Mouse (Mus musculus): ENCODE results near the gene Slc5a11.

The Slc5a11 gene

GRCm38 (mm10) chr7:123276568-123276967 is 62.0 kb downstream of the Slc5a11 start:
- in situ Hi-C loops (cut with MboI, MseI): no loop called here

DNA sequence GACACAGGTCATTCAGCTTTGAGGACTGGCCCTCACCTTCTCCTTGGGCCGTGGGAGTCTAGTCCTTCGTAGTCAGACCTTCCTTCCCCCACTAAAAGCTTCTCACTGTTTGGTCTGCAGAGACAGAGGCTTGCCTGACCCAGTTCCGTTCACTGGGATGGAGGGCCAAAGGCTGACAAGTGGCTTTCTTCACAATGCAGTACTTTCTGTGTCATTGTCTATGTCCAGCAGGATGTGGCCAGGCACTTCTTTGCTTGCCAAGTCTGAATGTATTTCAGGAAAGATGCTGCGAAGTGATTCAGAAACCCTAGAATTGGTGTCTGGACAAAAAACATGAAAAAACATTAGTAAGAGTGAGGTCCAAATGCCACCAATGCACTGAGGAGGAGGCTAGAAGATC is 65.2 kb downstream of the Slc5a11 start:
- in situ Hi-C loops (cut with MboI, MseI): no loop called here

- in situ Hi-C loops (cut with MboI, MseI): no loop called here
Observed at GRCm38 (mm10) chr7:123283826-123284225, 69.2 kb downstream of the Slc5a11 start.

DNA sequence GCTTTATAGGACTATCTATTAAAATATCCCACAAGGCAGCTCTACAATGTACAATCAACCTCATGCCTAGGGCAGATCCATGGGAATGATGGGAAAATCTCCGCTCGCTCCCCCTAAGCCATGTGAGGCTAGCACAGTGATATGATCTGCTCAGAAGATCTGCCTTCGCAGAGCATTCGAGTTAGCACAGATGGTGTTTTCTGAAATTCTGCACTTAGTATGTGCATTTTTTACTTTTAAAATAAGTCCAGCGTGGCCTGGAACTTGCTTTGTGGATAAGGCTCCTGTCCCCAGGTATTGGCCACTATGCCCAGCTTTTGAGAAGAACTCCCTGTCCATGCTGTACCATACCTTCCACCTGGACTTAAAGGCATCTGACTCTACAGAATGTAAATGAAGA is 71.3 kb downstream of the Slc5a11 start:
- in situ Hi-C loops (cut with MboI, MseI): no loop called here

DNA sequence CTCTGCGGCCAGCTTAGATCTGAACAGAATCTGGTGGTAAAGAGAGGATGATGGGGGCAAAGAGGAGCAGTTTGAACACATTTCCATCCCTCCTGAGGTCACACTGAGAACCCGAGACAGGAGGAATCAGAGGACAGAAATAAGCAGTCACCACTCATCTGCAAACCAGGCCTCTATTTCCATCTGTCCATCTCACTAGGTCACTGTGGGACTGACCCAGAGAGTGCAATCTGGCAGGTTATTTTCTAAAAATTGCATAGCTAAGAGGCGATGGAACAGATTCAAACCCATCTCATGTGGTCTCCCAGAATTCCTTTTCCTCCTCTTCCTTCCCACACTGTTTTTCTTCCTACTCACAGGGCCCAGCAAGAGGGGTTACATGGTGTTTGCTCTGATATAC is 73.3 kb downstream of the Slc5a11 start:
- in situ Hi-C loops (cut with MboI, MseI): no loop called here

DNA sequence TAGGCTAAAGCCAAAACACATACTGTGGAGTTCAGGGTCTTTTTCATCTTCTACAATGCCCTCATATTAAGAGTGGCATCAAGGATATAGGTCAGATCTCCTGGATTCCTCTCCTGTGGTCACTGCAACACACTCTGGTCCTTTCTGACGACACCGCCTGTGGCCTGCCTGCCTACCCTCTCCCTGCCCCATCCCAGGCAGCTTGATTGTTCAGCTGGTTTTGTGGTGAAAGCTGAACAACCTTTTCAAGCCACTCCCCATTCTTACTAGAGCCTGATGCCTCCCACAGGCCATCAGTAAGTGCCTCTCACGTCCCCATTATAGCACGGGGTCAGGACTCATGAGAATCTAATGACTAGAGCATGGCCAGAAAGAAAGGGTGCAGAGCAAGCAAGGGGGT is 74.6 kb downstream of the Slc5a11 start:
- in situ Hi-C loops (cut with MboI, MseI): no loop called here

GRCm38 (mm10) chr7:123291942-123292341 is 77.4 kb downstream of the Slc5a11 start:
- in situ Hi-C loops (cut with MboI, MseI): no loop called here

- in situ Hi-C loops (cut with MboI, MseI): no loop called here
Observed at GRCm38 (mm10) chr7:123293898-123294297, 79.3 kb downstream of the Slc5a11 start.

DNA sequence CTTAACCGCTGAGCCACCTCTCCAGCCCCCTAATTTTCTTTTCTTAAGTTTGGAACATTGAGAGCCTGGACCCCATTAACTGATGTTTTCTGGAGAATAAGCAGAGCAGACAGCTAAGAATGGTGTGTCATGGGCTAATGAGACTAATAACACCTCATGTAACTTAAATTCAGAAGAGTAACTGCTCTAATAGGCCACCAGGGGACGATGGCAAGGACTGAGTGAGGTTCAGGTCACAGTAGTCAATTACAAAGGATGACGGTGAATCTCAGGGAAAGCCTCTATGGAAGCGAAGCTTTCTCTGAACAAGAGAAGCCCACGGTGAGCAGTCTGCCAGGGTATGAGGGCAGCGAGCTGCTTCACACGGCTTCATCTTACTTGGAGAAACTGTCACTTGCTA is 80.8 kb downstream of the Slc5a11 start:
- in situ Hi-C loops (cut with MboI, MseI): no loop called here

DNA sequence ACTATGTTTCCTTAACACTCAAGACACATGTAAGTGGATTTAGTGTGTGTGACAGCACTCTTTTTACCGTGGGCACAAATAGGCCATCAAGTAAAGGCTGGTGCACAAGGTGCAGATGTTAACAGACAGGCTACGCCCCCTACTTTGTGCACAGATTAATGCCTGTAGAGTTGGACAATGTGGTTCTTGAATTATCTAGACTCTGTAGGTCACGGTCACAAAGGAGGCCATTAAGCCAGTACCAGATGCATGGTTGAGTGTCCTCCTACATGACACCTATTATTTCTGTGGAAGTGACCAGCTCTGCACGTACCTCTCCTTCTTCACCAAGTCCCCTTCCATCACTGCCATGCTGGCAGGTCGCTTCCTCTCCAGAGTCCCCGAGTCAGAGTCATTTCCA is 81.5 kb downstream of the Slc5a11 start:
- in situ Hi-C loops (cut with MboI, MseI): no loop called here

- in situ Hi-C loops (cut with MboI, MseI): no loop called here
Observed at GRCm38 (mm10) chr7:123298225-123298624, 83.6 kb downstream of the Slc5a11 start.

DNA sequence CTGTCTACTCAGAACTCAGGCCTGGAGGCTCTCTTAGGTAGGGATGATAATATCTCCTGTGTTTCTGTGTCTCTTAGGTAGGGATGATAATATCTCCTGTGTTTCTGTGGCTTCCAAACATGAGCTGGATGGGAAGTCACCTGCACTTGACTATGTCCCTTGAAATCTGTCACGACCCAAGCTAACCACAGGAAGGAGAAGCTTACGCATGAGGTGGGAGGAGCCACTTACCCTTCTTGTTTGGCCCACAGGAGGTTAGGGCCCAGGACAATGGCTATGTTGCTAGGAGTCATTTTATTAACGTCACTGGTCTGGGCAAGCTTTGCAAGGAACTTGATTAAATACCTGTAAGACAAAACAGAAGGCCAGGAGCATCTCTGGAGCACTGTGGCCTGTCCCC is 85.7 kb downstream of the Slc5a11 start:
- in situ Hi-C loops (cut with MboI, MseI): no loop called here

DNA sequence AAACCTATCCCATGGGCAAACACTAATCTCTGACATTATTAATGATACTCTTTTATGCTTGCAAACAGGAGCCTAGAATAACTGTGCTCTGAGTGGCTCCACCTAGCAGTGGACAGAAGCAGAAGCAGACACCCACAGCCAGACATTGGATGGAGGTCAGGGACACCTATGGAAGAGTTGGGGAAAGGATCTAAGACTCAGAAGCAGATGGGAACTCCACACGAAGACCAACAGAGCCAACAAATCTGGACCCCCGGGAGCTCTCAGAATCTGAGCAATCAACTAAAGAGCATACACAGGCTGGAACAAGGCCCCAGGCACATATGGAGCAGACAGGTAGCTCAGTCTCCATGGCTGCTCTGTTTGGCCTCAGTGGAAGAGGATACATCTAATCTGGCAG is 90.8 kb downstream of the Slc5a11 start:
- in situ Hi-C loops (cut with MboI, MseI): no loop called here

DNA sequence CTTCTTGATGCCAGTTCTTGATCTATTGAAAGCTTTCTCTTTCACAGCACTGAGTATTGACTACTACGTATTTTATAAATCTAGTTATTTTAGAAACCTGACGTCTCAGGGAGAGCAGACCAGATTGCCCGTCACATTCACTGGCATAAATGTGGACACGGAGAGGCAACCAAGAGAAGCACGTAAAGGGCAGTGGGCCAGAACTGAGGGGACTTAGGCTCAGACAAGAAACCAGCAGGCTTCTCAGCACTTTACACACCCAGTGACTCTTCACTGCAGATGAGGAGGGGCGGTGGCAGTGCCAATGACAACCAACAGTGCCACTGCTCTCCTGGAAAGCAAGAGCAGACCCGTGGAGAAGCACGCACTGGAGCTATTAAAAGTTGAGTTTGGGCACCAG is 92.7 kb downstream of the Slc5a11 start:
- in situ Hi-C loops (cut with MboI, MseI): no loop called here

DNA sequence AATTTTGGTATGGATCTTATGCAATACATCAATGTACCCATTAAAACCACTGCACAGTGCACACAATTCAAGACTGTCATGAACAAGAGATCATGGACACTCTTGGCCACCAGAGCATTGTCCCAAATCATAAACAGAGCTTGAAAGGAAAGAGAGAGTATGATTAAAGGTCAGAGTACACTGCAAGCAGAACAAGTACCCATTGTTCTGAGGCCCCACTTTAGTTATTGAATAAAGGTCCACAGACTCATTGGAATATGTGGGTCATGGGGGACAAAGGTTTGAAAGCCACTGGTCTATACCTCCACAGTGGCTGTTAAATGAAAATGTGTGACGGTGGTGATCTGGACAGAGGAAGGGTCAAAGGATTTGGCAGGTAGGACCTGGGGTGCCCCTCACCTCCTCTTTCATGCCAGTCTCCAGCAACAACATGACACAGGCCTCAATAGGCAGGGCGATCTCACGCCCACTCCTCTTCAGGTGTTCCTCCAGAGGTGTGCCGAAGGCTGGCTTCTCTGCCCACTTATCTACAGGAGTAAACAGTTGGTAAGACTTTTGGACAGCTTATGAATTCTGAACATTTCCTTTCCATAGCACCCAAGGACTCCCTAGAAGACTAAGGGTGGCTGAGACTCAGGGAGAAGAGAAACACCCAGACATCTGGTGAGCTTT is 93.4 kb downstream of the Slc5a11 start:
- in situ Hi-C loops (cut with MboI, MseI): no loop called here

- in situ Hi-C loops (cut with MboI, MseI): no loop called here
Observed at GRCm38 (mm10) chr7:123311836-123312235, 97.3 kb downstream of the Slc5a11 start.

- in situ Hi-C loops (cut with MboI, MseI): no loop called here
Observed at GRCm38 (mm10) chr7:123312738-123313137, 98.2 kb downstream of the Slc5a11 start.

GRCm38 (mm10) chr7:123322452-123323121 is 108.0 kb downstream of the Slc5a11 start:
- in situ Hi-C loops (cut with MboI, MseI): loop anchor here (5.0 kb wide), 1 partner anchor 50 kb away; no protein-coding TSS in a partner anchor
